Mouse (Mus musculus) lung, postnatal 25 days (tissue): ENCODE data around the gene Purb.

ENCODE experiments used
- DNase-seq: peaks from one replicate; pipeline ENCODE4 v3.0.0; 2022; ENCODE audit warnings: low spot score

Gene Purb

GRCm38 (mm10) chr11:6475867-6476484 is at the start of gene Purb:
TSS of gene Purb (minus strand) at chr11:6475917.
- DNase-seq = peak; percentile 91

- DNase-seq = no peak
These were observed 49.5 kb upstream of the Purb start for GRCm38 (mm10) chr11:6525241-6525640.

DNA sequence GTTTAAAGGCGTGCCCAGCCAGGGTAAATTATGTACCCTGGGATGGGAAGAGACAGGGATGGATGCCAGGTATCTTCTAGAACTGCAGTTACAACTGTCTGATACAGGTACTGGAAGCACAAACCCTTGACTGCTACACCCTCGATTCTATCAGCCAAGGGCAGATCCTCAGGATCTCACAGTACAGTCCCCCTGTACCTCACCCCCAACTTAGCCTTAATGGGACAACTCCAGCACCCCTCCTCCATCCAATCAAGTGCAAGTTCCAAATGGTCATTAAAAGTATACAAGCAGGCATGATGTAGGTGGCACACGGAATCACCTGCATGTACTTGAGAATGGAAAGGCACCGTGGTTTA is 49.1 kb upstream of the Purb start:
- no peak for DNase-seq

DNA sequence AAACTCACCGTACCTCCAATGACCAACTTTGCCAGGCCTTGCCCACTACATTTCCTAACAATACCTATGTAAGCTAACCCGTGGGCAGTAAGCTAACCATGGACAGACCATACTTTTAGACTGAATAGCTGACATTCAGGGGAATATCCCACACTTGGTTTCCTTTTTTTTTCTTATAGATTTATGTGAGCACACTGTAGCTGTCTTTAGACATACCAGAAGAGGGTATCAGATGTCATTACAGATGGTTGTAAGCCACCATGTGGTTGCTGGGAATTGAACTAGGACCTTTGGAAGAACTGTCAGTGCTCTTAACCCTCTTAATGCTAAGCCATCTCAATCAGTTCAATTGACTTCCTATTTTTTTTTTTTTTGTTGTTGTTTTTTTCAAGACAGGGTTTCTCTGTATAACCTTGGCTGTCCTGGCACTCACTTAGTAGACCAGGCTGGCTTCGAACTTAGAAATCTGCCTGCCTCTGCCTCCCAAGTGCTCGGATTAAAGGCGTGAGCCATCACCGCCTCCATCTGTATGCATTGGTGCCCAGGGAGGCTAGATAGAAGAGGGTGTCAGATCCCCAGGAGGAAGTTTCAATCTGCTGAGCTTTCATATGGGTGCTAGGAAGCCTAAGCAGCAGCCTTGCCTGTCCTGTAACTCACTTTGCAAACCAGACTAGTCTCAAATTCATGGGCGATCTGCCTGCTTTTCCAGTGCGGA is 48.6 kb upstream of the Purb start:
- DNase-seq = no peak

DNA sequence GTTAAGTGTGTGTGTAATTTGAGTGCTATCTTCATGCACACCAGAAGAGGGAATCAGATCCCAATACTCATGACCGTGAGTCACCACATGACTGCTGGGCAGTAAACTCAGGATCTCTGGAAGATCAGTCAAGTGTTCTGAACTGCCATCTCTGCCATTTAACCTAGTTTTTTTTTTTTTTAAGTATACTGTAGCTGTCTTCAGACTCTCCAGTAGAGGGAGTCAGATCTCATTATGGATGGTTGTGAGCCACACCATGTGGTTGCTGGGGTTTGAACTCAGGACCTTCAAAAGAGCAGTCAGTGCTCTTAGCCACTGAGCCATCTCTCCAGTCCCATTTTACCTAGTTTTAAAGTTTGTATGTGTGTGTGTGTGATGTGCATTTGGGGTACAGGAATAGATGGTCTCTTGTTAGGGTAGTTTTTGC is 48.0 kb upstream of the Purb start:
- DNase-seq = no peak

GRCm38 (mm10) chr11:6522782-6523525 is 47.2 kb upstream of the Purb start:
- DNase-seq = peak; percentile 29

GRCm38 (mm10) chr11:6520507-6521173 is 44.9 kb upstream of the Purb start, which contains the start of gene Myo1g:
TSS of gene Myo1g (minus strand) at chr11:6520965.
- DNase-seq = peak; percentile 69

DNA sequence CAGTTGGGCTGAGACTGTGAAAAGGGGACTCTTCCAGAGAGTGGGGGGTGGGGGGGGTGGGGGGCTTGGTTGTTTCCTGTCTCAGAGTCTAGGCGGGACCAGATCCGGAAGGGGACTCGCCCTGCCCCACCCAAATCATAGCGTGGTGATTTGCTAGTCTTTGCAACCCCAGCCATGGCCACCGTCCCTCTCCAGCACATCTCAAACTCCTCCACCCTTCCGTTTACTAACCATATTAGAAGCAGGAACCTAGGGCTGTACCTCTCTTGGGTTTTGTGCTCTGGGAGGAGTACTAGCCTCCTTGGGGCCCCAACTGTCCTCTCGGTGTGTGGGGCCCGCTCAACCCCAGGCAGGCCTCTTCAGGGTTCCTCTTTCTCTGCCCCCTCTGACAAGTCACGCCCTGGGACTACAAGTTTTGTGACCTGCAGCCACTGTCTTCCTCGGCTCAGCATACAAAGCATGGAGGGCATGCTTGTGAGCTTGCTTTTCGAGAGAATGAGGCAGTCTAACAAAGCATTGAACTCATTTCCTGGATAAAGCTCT is 43.8 kb upstream of the Purb start:
- peak; percentile 23 for DNase-seq

GRCm38 (mm10) chr11:6514837-6515236 is 39.1 kb upstream of the Purb start:
- DNase-seq = no peak

GRCm38 (mm10) chr11:6508269-6508876 is 32.7 kb upstream of the Purb start:
- DNase-seq = no peak

DNA sequence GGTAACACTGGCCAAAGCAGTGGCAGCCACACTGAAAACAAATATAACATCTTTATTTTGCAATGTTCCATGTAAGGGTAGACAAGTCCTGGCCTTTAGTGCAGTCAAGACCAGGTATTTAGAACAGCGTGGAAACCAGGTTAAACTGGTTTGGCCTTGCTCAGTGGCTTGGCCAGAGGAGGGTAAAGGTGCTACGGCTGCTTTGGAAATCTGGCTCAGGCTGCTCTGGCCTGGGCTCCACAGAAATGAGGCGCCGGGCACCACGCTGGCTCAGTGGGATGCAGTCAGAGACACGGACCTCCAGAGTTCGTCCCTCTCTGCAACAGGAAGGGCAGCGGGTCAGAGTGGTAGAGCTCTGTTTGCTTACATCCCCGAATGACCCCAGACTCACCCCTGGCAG is 30.8 kb upstream of the Purb start:
- DNase-seq = no peak

DNA sequence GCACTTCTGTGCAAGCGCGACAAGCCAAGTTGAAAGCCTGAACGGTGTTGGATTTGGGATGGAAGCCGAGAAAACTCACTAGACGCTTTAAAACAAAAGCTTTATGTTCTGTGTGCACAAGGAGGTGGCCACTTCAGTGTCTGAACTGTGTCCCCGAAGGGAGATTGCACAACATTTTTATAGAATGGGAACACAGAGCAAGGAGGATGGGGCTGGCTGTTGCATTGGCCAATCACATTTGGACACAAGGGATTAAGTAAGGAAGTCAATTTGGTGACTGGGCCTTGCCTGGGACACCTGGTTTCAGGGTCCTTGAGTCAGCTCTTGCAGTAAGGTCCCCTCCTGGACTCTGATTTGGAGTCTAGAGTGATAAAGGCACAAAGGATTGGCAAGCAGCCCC is 29.0 kb upstream of the Purb start:
- peak; percentile 71 for DNase-seq

GRCm38 (mm10) chr11:6504226-6504625 is 28.5 kb upstream of the Purb start:
- DNase-seq = no peak

DNA sequence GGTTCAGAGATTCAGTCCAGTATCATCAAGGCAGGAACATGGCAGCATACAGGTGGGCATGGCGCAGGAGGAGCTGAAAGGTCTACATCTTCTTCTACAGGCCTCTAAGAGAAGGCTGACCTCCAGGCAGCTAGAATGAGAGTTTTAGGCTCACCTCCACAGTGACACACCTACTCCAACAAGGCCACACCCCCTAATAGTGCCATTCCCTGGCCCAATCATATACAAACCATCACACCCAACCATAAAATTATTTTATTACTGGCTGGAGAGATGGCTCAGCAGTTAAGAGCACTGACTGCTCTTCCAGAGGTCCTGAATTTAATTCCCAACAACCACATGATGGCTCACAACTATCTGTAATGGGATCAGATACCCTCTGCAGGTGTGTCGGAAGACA is 26.8 kb upstream of the Purb start:
- DNase-seq = no peak

- no peak for DNase-seq
These were observed 21.7 kb upstream of the Purb start for GRCm38 (mm10) chr11:6497311-6497948.

- peak; percentile 68 for DNase-seq
These were observed 14.2 kb upstream of the Purb start for GRCm38 (mm10) chr11:6489691-6490503.

DNA sequence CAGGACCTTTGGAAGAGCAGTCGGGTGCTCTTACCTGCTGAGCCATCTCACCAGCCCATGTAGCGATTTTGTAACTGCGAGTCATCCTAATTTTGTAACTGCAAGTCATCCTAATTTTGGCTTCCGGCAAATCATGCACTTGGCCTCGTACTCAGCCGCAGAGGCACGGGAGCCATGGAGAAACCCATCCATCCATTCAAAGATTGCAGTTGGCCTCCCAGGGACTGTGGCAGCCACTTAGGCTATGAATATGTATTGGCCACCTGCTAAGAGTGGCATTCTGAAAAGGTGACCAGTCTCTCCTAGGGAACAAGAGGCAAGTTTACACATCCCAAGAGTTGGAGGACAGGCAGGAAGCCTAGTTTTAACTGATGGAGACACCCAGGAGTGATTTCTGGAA is 13.5 kb upstream of the Purb start:
- DNase-seq = no peak

DNA sequence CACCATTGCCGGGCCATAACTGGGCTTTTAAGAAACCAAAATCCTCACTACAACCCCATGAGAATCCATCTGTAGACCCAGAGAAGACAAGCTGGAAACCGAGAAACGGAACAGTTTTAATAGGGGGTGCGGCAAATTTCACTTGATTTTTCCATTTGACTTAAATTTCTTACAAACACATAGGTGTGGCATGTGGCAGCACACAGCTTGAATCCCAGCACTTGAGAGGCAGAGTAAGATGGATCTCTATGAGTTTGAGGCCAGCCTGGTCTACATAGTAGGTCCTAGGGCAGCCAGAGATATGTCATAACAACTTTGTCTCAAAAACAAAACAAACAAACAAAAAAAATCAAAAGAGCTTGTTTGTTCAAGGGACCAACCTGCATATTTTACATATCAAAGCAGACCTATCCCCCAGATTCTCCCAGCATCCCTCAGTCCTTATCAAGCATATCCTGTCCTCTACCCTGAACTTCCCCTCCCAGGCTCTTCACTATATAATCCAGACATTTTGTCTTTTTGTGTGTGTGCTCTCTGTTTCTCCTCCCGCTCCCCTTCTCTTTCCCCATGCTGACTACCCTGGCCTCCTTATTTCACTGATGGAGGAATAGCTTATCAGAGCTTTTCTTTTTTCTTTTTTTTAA is 12.4 kb upstream of the Purb start:
- DNase-seq = no peak

- DNase-seq = no peak
These were observed 11.8 kb upstream of the Purb start for GRCm38 (mm10) chr11:6487496-6487895.

GRCm38 (mm10) chr11:6486916-6487315 is 11.2 kb upstream of the Purb start:
- no peak for DNase-seq
